Mouse (Mus musculus) spleen, adult 2 months (tissue): Measurements from ENCODE around the gene Sell. TPM values are rescaled to one million over a fixed set of nuclear protein-coding genes. Genes with fewer than 3 reads are reported as not detected.

ENCODE experiments used
- DNase-seq, 2 experiments: peaks; one replicate each; pipeline versions ENCODE4 v3.0.0 to v3.0.0-alpha.2; 2012 to 2021; ENCODE audit warnings: low spot score in 2 of 2, low read depth in 1 of 2
- H3K27ac ChIP-seq: fragments of 200-500 bp; 2 replicates; pipeline ENCODE4 v1.5.1; 2012; ENCODE audit warnings: low read length, inconsistent platforms; ENCODE audit not compliant: insufficient read depth
- H3K27me3 ChIP-seq: fragments of 200-500 bp; 2 replicates; pipeline ENCODE4 v1.6.1; 2012; ENCODE audit warnings: mild to moderate bottlenecking, moderate library complexity, low read length, inconsistent platforms; ENCODE audit not compliant: control insufficient read depth, insufficient read depth
- H3K36me3 ChIP-seq: fragments of 200-500 bp; 2 replicates; pipeline ENCODE4 v1.6.1; 2012; ENCODE audit warnings: mild to moderate bottlenecking, low read length, inconsistent platforms; ENCODE audit not compliant: control insufficient read depth, insufficient read depth
- H3K4me1 ChIP-seq: fragments of 200-500 bp; 2 replicates; pipeline ENCODE4 v1.6.1; 2011; ENCODE audit warnings: inconsistent platforms; ENCODE audit not compliant: control insufficient read depth, insufficient read depth, insufficient read length
- H3K4me3 ChIP-seq: fragments of 200-500 bp; 2 replicates; pipeline ENCODE4 v1.5.1; 2011; ENCODE audit warnings: mild to moderate bottlenecking, inconsistent platforms; ENCODE audit not compliant: insufficient read depth, insufficient read length; ENCODE audit errors: extremely low read depth
- CTCF ChIP-seq: fragments of 200-500 bp; IDR thresholded peaks from 2 replicates; pipeline ENCODE4 v1.5.1; 2011; ENCODE audit warnings: mild to moderate bottlenecking, inconsistent platforms; ENCODE audit not compliant: insufficient read depth, insufficient read length, insufficient replicate concordance; ENCODE audit errors: extremely low read depth
- POLR2A ChIP-seq: fragments of 200-500 bp; IDR thresholded peaks from 2 replicates; pipeline ENCODE4 v1.6.1; 2011; ENCODE audit warnings: low read depth, low read length, inconsistent platforms
- WGBS: fragments of 180-500 bp; shearing (Covaris S2); methylation state at CpG from one replicate; pipeline ENCODE4 v1.1.7; 2018; 5-methylcytosine and 5-hydroxymethylcytosine counted together
- polyA plus RNA-seq: library from polyadenylated mRNA; depleted of rRNA; stranded (reverse); fragments of >200 nt; gene quantifications from 2 replicates; pipeline ENCODE4 v1.2.3, GENCODE M21; 2012

Sell gene
- polyA plus RNA-seq, 1 experiment: 72.4 TPM

GRCm38 (mm10) chr1:164040385-164041135 lies 21.2 kb upstream of the Sell start:
- H3K27me3 ChIP-seq: no peaks in the 10 kb centered on the region
- H3K4me3 ChIP-seq: no peak overlapping the region
- no peak for DNase-seq
- no peaks in the 10 kb centered on the region for H3K36me3 ChIP-seq
- WGBS: 87% methylated on average over 10 of the region's 10 CpGs
- H3K27ac ChIP-seq: no peak overlapping the region
- no peaks in the 10 kb centered on the region for H3K4me1 ChIP-seq
- TF ChIP-seq CTCF (no peak), POLR2A (no peak)

- WGBS: 85% methylated on average over 3 of the region's 3 CpGs
- no peak for TF ChIP-seq POLR2A
- no peak for TF ChIP-seq CTCF
- Histone ChIP-seq H3K4me1 (no peaks in the 10 kb centered on the region), H3K27me3 (no peaks in the 10 kb centered on the region), H3K36me3 (no peaks in the 10 kb centered on the region), H3K4me3 (no peak overlapping the region), H3K27ac (no peak overlapping the region)
- DNase-seq: no peak
These were observed 18.2 kb upstream of the Sell start for GRCm38 (mm10) chr1:164043549-164043948.

- DNase-seq: no peak
- 72% methylated on average over 5 of the region's 5 CpGs for WGBS
- H3K4me3 ChIP-seq: no peak within 1 kb of the TSS
- no peak within 1 kb of the TSS for H3K27ac ChIP-seq
- no peaks in the 10 kb centered on the region for H3K4me1 ChIP-seq
- no peaks in the 10 kb centered on the region for H3K27me3 ChIP-seq
- no peak for TF ChIP-seq CTCF
- TF ChIP-seq POLR2A: no peak
- no peaks in the 10 kb centered on the region for H3K36me3 ChIP-seq
These were observed 13.8 kb upstream of the Sell start, which contains the start of gene Sele for GRCm38 (mm10) chr1:164047934-164048333. TSS of gene Sele (plus strand) at chr1:164048234.

DNA sequence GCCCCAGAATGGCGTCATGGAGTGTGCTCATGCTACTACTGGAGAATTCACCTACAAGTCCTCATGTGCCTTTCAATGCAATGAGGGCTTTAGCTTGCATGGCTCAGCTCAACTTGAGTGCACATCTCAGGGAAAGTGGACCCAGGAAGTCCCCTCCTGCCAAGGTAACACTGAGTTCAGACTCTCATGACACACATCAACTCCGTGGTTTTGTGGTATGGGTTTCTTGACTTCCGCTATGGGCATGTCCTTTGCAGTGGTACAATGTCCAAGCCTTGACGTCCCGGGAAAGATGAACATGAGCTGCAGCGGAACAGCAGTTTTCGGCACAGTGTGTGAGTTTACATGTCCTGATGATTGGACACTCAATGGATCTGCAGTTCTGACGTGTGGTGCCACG lies 8.2 kb upstream of the Sell start:
- TF ChIP-seq POLR2A: no peak
- no peak for TF ChIP-seq CTCF
- no peaks in the 10 kb centered on the region for H3K36me3 ChIP-seq
- DNase-seq: no peak
- H3K27me3 ChIP-seq: no peaks in the 10 kb centered on the region
- H3K4me1 ChIP-seq: no peaks in the 10 kb centered on the region
- H3K27ac ChIP-seq: no peak overlapping the region
- H3K4me3 ChIP-seq: no peak overlapping the region
- 64% methylated on average over 9 of the region's 9 CpGs for WGBS

DNA sequence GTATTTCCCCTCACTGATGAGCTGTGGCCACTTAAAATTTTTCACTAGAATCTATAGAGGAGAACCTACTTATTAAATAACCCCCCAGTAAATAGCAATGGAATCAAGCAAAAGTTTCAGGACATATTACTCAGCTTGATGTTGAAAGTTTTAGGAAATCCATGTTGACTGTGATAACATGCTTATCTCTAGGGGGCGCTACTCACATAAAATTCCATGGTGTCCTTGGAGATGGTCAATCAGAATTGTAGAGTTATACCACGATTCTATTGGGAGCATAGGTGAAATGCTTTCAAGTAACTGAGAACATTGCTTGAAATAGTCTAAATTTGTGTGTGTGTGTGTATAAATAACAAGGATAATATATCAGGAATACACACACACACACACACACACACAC lies 7.0 kb upstream of the Sell start:
- H3K4me3 ChIP-seq: no peak overlapping the region
- no peaks in the 10 kb centered on the region for H3K36me3 ChIP-seq
- WGBS: 34% methylated on average over 2 of the region's 2 CpGs
- H3K27me3 ChIP-seq: no peaks in the 10 kb centered on the region
- no peak overlapping the region for H3K27ac ChIP-seq
- DNase-seq: no peak
- TF ChIP-seq CTCF (no peak), POLR2A (no peak)
- no peaks in the 10 kb centered on the region for H3K4me1 ChIP-seq

DNA sequence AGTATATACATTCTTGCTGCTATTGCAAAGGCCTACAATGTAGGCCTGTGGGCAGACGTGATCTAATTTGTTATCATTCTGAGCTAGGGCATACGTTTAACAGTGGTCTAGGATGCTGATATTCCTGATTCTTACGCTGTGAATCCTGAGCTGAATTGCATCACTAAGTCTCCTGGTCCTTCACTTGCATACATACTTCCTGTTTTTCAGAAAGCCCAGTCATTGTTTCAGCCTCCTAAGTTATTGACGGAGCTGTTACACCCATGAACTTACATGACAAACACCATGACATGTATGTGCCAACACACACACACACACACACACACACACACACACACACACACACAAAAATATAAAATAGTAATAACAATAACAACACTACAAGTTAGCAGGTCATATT lies 1.7 kb upstream of the Sell start:
- Histone ChIP-seq H3K4me1 (peaks cover 4% of the 10 kb centered on the region; the same call in 1 of the 2 replicates), H3K27ac (no peak overlapping the region), H3K27me3 (no peaks in the 10 kb centered on the region), H3K36me3 (peaks cover 6% of the 10 kb centered on the region), H3K4me3 (no peak overlapping the region)
- 66% methylated on average over 4 of the region's 4 CpGs for WGBS
- no peak for DNase-seq
- TF ChIP-seq POLR2A: no peak
- TF ChIP-seq CTCF: no peak

DNA sequence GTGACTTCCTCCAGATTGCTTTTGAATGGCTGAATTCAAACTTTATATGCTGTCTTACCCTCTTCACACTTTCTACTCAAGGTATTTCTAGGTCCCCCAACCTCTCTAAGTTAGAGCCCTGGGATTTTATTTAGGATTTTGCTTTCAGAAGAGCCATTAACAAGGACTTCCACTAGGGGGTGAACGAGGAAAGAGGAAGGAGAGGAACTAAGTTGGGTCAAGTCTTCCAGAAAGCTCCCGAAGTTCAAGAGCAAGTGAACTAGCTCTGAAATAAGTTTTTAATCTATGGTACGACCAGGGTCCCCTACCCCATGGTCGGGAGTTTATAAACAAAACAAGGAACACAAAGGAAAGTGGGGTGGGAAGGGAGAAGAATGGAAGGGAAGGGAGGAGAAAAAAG lies 504 bp upstream of the Sell start:
- peaks cover 16% of the 10 kb centered on the region for H3K36me3 ChIP-seq
- H3K27me3 ChIP-seq: no peaks in the 10 kb centered on the region
- H3K4me1 ChIP-seq: peaks cover 9% of the 10 kb centered on the region; the same call in 1 of the 2 replicates
- DNase-seq: no peak
- TF ChIP-seq POLR2A (no peak), CTCF (peak; percentile 5; the same call in 1 of the 2 replicates)
- peak overlapping the region; percentile 55; the same call in 1 of the 2 replicates for H3K4me3 ChIP-seq
- H3K27ac ChIP-seq: peak overlapping the region; percentile 85
- 1% methylated on average over 4 of the region's 4 CpGs for WGBS
